Mouse (Mus musculus): Measurements from ENCODE around the gene Duox1.

DNA sequence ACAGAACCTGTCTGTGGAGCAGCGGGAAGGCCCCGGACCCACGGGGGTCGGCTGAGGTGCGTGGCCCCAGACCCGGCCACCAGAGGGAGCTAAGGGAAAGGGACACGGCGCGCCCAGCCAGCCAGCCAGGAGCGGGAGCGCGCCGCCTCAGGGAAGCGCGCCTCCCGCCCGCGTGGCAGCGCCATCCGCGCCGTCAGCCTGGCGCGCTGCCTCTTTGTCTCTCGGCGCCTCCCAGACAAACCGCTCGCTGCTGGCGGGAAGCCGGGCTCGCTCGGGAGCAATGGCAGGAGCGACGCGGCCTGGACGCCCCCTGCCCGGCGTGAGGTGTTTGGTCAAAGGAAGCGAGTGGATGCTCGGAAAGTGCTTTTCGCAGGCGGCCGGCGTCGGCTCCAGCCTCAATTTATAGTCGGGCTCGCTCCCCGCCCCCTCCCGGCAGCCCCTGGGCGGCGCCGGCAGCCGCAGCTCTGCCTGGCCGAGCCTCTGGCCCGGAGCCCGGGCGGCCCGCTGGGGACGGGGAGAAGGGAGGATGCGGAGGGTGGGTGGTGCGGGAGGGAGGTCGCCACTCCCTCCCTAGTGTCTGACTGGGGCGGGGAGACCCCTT is 33.2 kb downstream of the Duox1 start:
- TF ChIP-seq CTCF (IDR thresholded peaks at IDR 0.05; ENCODE audit: extremely low read depth, insufficient read depth, low read length), result peak; percentile 49
- peak; percentile 71 for TF ChIP-seq POLR2A (IDR thresholded peaks at IDR 0.05; ENCODE audit: extremely low read depth, insufficient read depth, low read length)
